Mouse (Mus musculus): ENCODE measurements around the gene Vps4b.
"Not testable (repeated sequence)": the region's sequence is repeated elsewhere in the genome, so short reads cannot be mapped to it uniquely, and the experiment has no call there.

Gene Vps4b

DNA sequence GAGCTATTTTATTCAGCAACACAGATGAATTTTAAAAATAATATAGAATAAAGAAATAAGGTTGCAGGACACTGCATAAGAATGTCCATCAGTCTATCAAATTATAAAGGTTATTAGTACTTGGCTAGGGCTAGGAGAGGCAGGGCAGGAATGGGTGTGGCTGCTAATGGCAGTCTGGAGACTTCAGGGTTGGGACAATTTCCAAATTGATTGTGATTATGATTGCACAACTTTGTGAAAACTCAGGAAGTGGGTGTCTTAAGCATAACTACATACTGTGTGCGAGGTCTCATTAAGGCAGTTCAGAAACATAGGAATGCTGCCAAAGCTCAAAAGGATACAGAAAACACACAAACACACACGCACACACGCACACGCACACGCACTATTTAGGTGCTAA lies 44.5 kb downstream of the Vps4b start:
- no peak for DNase-seq (ENCODE audit: extremely low spot score)

DNA sequence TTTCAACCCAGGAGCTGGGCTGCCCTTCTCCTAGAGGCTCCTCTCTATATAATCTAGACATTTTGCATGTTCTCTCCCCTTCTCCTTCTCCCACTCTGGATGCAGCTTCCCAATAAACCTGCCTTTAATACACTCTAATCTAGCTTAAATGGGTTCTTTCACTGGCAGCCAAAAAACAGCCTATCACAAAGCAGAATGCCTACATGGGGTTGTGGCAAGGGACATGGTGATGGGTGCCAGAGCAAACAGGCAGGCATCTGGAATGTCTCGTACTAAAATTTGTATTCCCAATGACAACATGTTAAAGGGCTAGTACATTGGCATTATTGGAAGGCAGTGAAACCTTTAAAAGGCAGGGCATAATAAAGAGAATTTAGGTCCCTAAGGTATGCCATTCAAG lies 45.9 kb downstream of the Vps4b start:
- no peak for DNase-seq (ENCODE audit: extremely low spot score)

GRCm38 (mm10) chr1:106748555-106749315 lies 47.8 kb downstream of the Vps4b start:
- DNase-seq (ENCODE audit: extremely low spot score) = no peak

GRCm38 (mm10) chr1:106742980-106743379 lies 53.5 kb downstream of the Vps4b start:
- no peak for DNase-seq (ENCODE audit: extremely low spot score)

DNA sequence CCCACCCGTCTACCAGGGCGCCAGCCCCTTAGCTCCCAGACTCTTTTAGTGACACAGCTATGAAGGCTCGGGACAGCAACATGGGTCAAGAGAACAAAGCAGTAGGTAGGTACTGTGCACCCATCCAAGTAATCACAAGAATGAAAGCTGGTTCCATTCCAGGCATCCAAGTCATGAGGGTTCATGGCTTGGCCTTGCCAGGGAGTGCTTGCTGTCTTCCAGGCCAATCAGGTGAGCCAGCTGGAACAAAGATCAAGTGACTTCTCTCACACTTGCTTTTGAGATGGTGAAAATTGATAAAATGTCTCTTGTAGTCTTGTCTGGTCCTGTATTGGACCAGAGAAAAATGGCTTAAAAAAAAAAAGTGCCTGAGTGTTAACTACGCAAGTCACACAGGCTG lies 55.8 kb downstream of the Vps4b start:
- no peak for DNase-seq (ENCODE audit: extremely low spot score)

DNA sequence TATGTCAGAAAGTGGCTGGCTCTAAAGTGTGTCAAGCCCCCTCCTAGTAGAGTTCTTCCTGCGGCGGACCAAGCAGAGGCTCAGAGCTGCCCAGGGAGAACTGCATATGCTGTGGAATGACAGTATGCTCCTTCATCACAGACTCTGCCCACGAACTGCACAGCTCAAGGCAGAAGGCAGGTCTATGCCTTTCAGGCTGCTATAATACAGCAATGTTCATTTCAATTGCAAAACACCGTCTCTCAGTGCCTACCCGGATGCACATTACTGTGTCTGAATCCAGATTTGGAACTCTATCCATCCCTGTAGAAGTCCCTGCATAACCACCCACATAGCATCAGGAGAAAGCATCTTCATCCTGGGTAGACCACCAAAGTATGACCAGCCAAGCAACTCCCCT lies 56.7 kb downstream of the Vps4b start:
- DNase-seq (ENCODE audit: extremely low spot score) = no peak

DNA sequence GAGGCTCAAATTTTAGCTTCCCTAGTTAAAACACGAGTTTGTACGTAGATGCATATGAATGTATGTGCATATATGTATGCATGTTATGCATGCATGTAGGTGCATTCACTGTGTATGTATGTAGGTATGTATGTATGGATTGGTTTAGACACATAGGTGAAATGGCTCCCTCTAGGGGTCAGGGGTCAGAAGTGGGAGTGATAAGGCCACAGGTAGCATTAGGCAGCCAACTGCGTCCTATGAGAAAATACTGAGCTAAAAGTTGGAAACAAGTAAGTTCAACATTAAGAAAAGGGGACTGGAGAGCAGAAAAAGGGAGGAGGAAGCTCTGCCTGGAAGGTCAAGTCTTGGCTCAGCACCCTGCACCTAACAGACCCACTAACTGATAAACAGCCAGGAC lies 58.4 kb downstream of the Vps4b start:
- no peak for DNase-seq (ENCODE audit: extremely low spot score)

- no peak for DNase-seq (ENCODE audit: extremely low spot score)
These were observed 60.3 kb downstream of the Vps4b start for GRCm38 (mm10) chr1:106736211-106736610.

- peak; percentile 35 for DNase-seq (ENCODE audit: extremely low spot score)
These were observed 60.9 kb downstream of the Vps4b start for GRCm38 (mm10) chr1:106735586-106735985.

DNA sequence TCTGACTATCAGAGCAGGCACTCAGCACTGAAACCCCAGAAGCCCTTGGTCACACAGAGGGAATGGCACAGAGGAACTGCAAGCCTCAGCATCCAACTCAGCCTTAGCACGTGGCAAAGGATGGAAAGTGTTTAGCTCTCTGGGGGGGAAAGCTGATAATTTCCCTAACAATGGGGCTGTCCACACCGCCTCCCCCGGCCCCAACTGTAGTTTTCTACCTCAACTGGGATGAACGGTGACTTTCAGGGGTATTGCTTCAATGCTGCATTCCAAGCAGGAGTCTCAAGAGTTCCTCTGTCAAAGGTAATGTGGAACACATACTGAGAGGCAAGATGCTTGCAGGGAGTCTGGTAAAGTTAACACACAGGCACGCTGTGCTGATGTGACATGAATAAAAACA lies 74.5 kb downstream of the Vps4b start:
- DNase-seq (ENCODE audit: extremely low spot score) = no peak

DNA sequence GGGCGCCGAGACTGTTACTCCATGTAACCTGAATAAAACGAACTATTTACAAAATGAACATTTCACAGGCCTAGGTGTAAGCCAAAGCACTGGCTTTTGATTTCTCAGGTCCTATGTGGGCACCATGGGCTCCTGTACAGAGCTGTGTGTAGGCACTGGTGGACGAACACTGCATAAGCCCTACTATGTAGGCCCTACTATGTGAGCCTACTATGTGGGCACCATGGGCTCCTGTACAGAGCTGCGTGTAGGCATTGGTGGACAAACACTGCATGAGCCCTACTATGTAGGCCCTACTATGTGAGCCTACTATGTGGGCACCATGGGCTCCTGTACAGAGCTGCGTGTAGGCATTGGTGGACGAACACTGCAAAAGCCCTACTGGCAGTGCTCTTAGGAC lies 78.8 kb downstream of the Vps4b start:
- not testable (repeated sequence) for DNase-seq (ENCODE audit: extremely low spot score)

DNA sequence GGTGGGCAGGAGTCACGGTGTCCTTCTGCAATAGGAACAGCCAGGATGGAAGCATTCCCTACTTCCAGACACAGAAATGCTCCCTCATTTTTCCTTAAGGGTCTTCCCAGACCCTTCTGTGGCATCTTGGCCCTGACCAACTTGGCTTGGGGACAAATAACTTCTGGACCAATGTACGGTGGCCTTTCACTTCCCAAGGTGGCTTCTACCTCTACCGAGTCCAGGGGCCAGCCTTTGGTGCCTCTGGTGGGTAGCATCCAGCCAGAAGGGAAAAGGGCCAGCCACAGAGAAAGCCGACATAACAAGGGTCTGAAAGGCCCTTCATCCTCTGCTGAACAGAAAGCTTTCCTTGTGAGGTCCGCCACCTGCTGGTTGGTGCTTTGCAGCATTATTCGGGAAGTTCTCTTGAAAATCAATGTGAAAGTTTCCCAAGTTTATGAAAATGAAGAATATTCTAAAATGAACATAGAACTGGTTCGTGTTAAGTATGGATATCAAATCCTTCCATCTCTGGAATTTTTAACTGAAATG lies 79.4 kb downstream of the Vps4b start:
- DNase-seq (ENCODE audit: extremely low spot score) = peak; percentile 56

- no peak for DNase-seq (ENCODE audit: extremely low spot score)
These were observed 80.4 kb downstream of the Vps4b start for GRCm38 (mm10) chr1:106716141-106716540.

GRCm38 (mm10) chr1:106715111-106716083 lies 81.1 kb downstream of the Vps4b start:
- DNase-seq (ENCODE audit: extremely low spot score) = no peak

DNA sequence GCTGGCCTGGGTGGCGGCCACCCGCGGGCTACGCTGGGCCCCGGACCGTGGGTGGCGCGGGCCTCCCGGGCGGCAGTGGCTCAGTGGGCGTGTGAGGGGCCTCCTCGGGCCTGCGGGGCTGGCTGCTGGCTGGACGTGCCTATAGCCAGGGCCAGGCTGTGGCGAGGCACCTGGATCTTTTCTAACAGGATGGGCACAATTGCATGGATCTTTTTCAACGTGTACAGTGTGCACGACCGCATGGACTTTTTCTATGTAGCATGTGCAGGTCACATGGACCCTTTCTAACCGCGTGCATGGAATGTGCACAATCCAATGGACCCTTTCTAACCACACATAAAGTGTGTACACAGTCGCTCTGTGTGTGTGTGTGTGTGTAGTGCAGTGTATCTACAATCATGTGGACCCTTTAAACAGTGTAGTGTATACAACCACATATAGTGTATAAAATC lies 82.0 kb downstream of the Vps4b start:
- DNase-seq (ENCODE audit: extremely low spot score) = no peak
